Mouse (Mus musculus): ENCODE measurements around the gene Tnks2. TPM values are rescaled to one million over a fixed set of nuclear protein-coding genes. Genes with fewer than 3 reads are reported as not detected.
"Not testable (repeated sequence)": the region's sequence is repeated elsewhere in the genome, so short reads cannot be mapped to it uniquely, and the experiment has no call there.

Tnks2 gene
- polyA plus RNA-seq, 2 experiments, result 19.0 to 19.4 TPM

GRCm38 (mm10) chr19:36815396-36816271 lies 18.4 kb upstream of the Tnks2 start:
- Histone ChIP-seq H3K9me3 (ENCODE audit: control insufficient read depth, low read length) (no peaks in the 10 kb centered on the region), H3K36me3 (replicated peaks; ENCODE audit: control insufficient read depth, insufficient read depth, low read depth) (no peaks in the 10 kb centered on the region), H3K4me2 (ENCODE audit: low read depth) (peak overlapping the region; percentile 61), H3K9ac (replicated peaks) (0 out of 2 replicates have a peak overlapping the region, but pooled peaks have one; percentile 13), H3K4me1 (replicated peaks; ENCODE audit: control insufficient read depth in 2 of 2, insufficient read depth in 2 of 2, low read length in 1 of 2) (peaks cover 0 to 8% of the 10 kb centered on the region in 2 experiments; a peak in 2 of 4 replicates), H3K27ac (no peak overlapping the region), H3K4me3 (ENCODE audit: insufficient read depth in 1 of 2, low read depth in 2 of 2, low read length in 2 of 2) (peak overlapping the region; percentile 4 to 48; a peak in 2 of 4 replicates), H3K27me3 (ENCODE audit: control insufficient read depth, insufficient read depth, low read length) (no peaks in the 10 kb centered on the region)
- DNase-seq (ENCODE audit: low read depth in 3 of 3, low spot score in 3 of 3) (peak; percentile 29 to 47 (median 34)), ATAC-seq (ENCODE audit: insufficient read depth) (peak; percentile 35; the same call in 1 of the 2 replicates)
- WGBS (ENCODE audit: insufficient replicate concordance), result 14% methylated on average over 32 of the region's 32 CpGs
- TF ChIP-seq CTCF (IDR thresholded peaks at IDR 0.05; ENCODE audit: low read depth) (peak; percentile 58; the same call in 1 of the 2 replicates), EP300 (IDR thresholded peaks at IDR 0.05; ENCODE audit: low read depth) (no peak)

- 15% methylated on average over 22 of the region's 22 CpGs for WGBS (ENCODE audit: insufficient replicate concordance)
- peaks cover 0 to 8% of the 10 kb centered on the region in 2 experiments; a peak in 2 of 4 replicates for H3K4me1 ChIP-seq (replicated peaks; ENCODE audit: control insufficient read depth in 2 of 2, insufficient read depth in 2 of 2, low read length in 1 of 2)
- H3K9ac ChIP-seq (replicated peaks), result peak overlapping the region; percentile 19
- DNase-seq (ENCODE audit: low read depth in 3 of 3, low spot score in 3 of 3) (no peak), ATAC-seq (ENCODE audit: insufficient read depth) (no peak)
- H3K9me3 ChIP-seq (ENCODE audit: control insufficient read depth, low read length), result no peaks in the 10 kb centered on the region
- TF ChIP-seq CTCF (IDR thresholded peaks at IDR 0.05; ENCODE audit: low read depth) (no peak), EP300 (IDR thresholded peaks at IDR 0.05; ENCODE audit: low read depth) (no peak)
- peak overlapping the region; percentile 36 to 46 for H3K4me3 ChIP-seq (ENCODE audit: insufficient read depth in 1 of 2, low read depth in 2 of 2, low read length in 2 of 2)
- no peaks in the 10 kb centered on the region for H3K27me3 ChIP-seq (ENCODE audit: control insufficient read depth, insufficient read depth, low read length)
- peak overlapping the region; percentile 59 for H3K4me2 ChIP-seq (ENCODE audit: low read depth)
- H3K27ac ChIP-seq, result no peak overlapping the region
- no peaks in the 10 kb centered on the region for H3K36me3 ChIP-seq (replicated peaks; ENCODE audit: control insufficient read depth, insufficient read depth, low read depth)
Observed at GRCm38 (mm10) chr19:36818141-36818885, 15.7 kb upstream of the Tnks2 start.

- H3K4me1 ChIP-seq (replicated peaks; ENCODE audit: control insufficient read depth in 2 of 2, insufficient read depth in 2 of 2, low read length in 1 of 2), result peaks cover 0 to 8% of the 10 kb centered on the region in 2 experiments; a peak in 2 of 4 replicates
- WGBS (ENCODE audit: insufficient replicate concordance), result 61% methylated on average over 6 of the region's 6 CpGs
- no peak overlapping the region for H3K4me2 ChIP-seq (ENCODE audit: low read depth)
- H3K27me3 ChIP-seq (ENCODE audit: control insufficient read depth, insufficient read depth, low read length), result no peaks in the 10 kb centered on the region
- H3K36me3 ChIP-seq (replicated peaks; ENCODE audit: control insufficient read depth, insufficient read depth, low read depth), result no peaks in the 10 kb centered on the region
- H3K27ac ChIP-seq, result no peak overlapping the region
- no peak for ATAC-seq (ENCODE audit: insufficient read depth)
- no peak for DNase-seq (ENCODE audit: low read depth in 3 of 3, low spot score in 3 of 3)
- no peak for TF ChIP-seq CTCF (IDR thresholded peaks at IDR 0.05; ENCODE audit: low read depth)
- TF ChIP-seq EP300 (IDR thresholded peaks at IDR 0.05; ENCODE audit: low read depth), result no peak
- H3K4me3 ChIP-seq (ENCODE audit: insufficient read depth in 1 of 2, low read depth in 2 of 2, low read length in 2 of 2), result no peak overlapping the region
- H3K9me3 ChIP-seq (ENCODE audit: control insufficient read depth, low read length), result no peaks in the 10 kb centered on the region
- H3K9ac ChIP-seq (replicated peaks), result no peak overlapping the region
Observed at GRCm38 (mm10) chr19:36819199-36819598, 14.8 kb upstream of the Tnks2 start.

- no peak overlapping the region for H3K27ac ChIP-seq
- ATAC-seq (ENCODE audit: insufficient read depth) (no peak), DNase-seq (ENCODE audit: low read depth in 3 of 3, low spot score in 3 of 3) (no peak)
- no peaks in the 10 kb centered on the region for H3K36me3 ChIP-seq (replicated peaks; ENCODE audit: control insufficient read depth, insufficient read depth, low read depth)
- H3K9ac ChIP-seq (replicated peaks), result no peak overlapping the region
- peaks cover 0 to 4% of the 10 kb centered on the region in 2 experiments; a peak in 1 of 4 replicates for H3K4me1 ChIP-seq (replicated peaks; ENCODE audit: control insufficient read depth in 2 of 2, insufficient read depth in 2 of 2, low read length in 1 of 2)
- H3K9me3 ChIP-seq (ENCODE audit: control insufficient read depth, low read length), result no peaks in the 10 kb centered on the region
- no peak overlapping the region for H3K4me3 ChIP-seq (ENCODE audit: insufficient read depth in 1 of 2, low read depth in 2 of 2, low read length in 2 of 2)
- H3K4me2 ChIP-seq (ENCODE audit: low read depth), result no peak overlapping the region
- no peaks in the 10 kb centered on the region for H3K27me3 ChIP-seq (ENCODE audit: control insufficient read depth, insufficient read depth, low read length)
- 90% methylated on average over 4 of the region's 4 CpGs for WGBS (ENCODE audit: insufficient replicate concordance)
- no peak for TF ChIP-seq CTCF (IDR thresholded peaks at IDR 0.05; ENCODE audit: low read depth)
- TF ChIP-seq EP300 (IDR thresholded peaks at IDR 0.05; ENCODE audit: low read depth), result no peak
Observed at GRCm38 (mm10) chr19:36820469-36820868, 13.6 kb upstream of the Tnks2 start.

- DNase-seq (ENCODE audit: low read depth in 3 of 3, low spot score in 3 of 3), result not testable (repeated sequence)
Observed at GRCm38 (mm10) chr19:36821301-36821700, 12.7 kb upstream of the Tnks2 start.

More at GRCm38 (mm10) chr19:36821301-36821700, 12.7 kb upstream of the Tnks2 start:
- not testable (repeated sequence) for H3K4me1 ChIP-seq (replicated peaks; ENCODE audit: control insufficient read depth in 2 of 2, insufficient read depth in 2 of 2, low read length in 1 of 2); H3K27ac ChIP-seq; H3K36me3 ChIP-seq (replicated peaks; ENCODE audit: control insufficient read depth, insufficient read depth, low read depth); H3K4me3 ChIP-seq (ENCODE audit: insufficient read depth in 1 of 2, low read depth in 2 of 2, low read length in 2 of 2); ATAC-seq (ENCODE audit: insufficient read depth); H3K4me2 ChIP-seq (ENCODE audit: low read depth); H3K9me3 ChIP-seq (ENCODE audit: control insufficient read depth, low read length); H3K27me3 ChIP-seq (ENCODE audit: control insufficient read depth, insufficient read depth, low read length); H3K9ac ChIP-seq (replicated peaks)
- 60% methylated on average over 6 of the region's 6 CpGs for WGBS (ENCODE audit: insufficient replicate concordance)

All from liver, embryonic 14.5 days (tissue).